Comparison of ENCODE assay signal across 8 mouse cellular contexts in genomic region chr5:43781423-43781976, GRCm38 (mm10). TPM values are rescaled to one million over a fixed set of nuclear protein-coding genes. Genes with fewer than 3 reads are reported as not detected.
DNase-seq lines count a peak whose midpoint lies in the region; ATAC-seq and TF ChIP-seq lines count a peak whose summit lies in the region.

No protein-coding gene starts in this region.

- peak overlapping the region; percentile 94 for H3K27ac ChIP-seq in kidney, embryonic 15.5 days
- peak overlapping the region; percentile 42 for H3K27ac ChIP-seq in ES-Bruce4 (ENCODE audit: insufficient read depth, low read length)
- H3K27ac ChIP-seq in heart, embryonic 12.5 days (ENCODE audit: poor library complexity, severe bottlenecking), result peak overlapping the region; percentile 92
- H3K27ac ChIP-seq in limb, embryonic 13.5 days, result peak overlapping the region; percentile 93
- H3K27ac ChIP-seq in midbrain, embryonic 16.5 days (ENCODE audit: low read length), result peak overlapping the region; percentile 99

- no peaks in the 10 kb centered on the region for H3K27me3 ChIP-seq in kidney, embryonic 15.5 days
- H3K27me3 ChIP-seq in ES-Bruce4 (ENCODE audit: control insufficient read depth, insufficient read depth, low read length, poor library complexity, severe bottlenecking), result no peaks in the 10 kb centered on the region
- no peaks in the 10 kb centered on the region for H3K27me3 ChIP-seq in heart, embryonic 12.5 days (replicated peaks)
- H3K27me3 ChIP-seq in limb, embryonic 13.5 days, result no peaks in the 10 kb centered on the region
- H3K27me3 ChIP-seq in midbrain, embryonic 16.5 days (ENCODE audit: control insufficient read depth, insufficient read depth, low read depth, low read length), result no peaks in the 10 kb centered on the region

- TF ChIP-seq POLR2A in ES-Bruce4 (IDR thresholded peaks at IDR 0.05; ENCODE audit: insufficient read depth, low read length), result no peak

- no peaks in the 10 kb centered on the region for H3K9me3 ChIP-seq in kidney, embryonic 15.5 days (replicated peaks)
- no peaks in the 10 kb centered on the region for H3K9me3 ChIP-seq in ES-Bruce4 (replicated peaks; ENCODE audit: control insufficient read depth, insufficient read depth, low read length, poor library complexity, severe bottlenecking)
- no peaks in the 10 kb centered on the region for H3K9me3 ChIP-seq in heart, embryonic 12.5 days (replicated peaks)
- no peaks in the 10 kb centered on the region for H3K9me3 ChIP-seq in limb, embryonic 13.5 days
- H3K9me3 ChIP-seq in midbrain, embryonic 16.5 days (replicated peaks; ENCODE audit: control insufficient read depth, low read length, poor library complexity, severe bottlenecking), result no peaks in the 10 kb centered on the region

- no peak for TF ChIP-seq EP300 in ES-Bruce4 (IDR thresholded peaks at IDR 0.05; ENCODE audit: insufficient read depth, low read depth, low read length)

- H3K9ac ChIP-seq in kidney, embryonic 15.5 days, result peak overlapping the region; percentile 95
- H3K9ac ChIP-seq in ES-Bruce4 (ENCODE audit: low read depth, poor library complexity, severe bottlenecking), result peak overlapping the region; percentile 86
- H3K9ac ChIP-seq in heart, embryonic 12.5 days, result peak overlapping the region; percentile 97
- peak overlapping the region; percentile 96 for H3K9ac ChIP-seq in limb, embryonic 13.5 days
- peak overlapping the region; percentile 95 for H3K9ac ChIP-seq in midbrain, embryonic 16.5 days (ENCODE audit: low read depth, low read length)

- H3K36me3 ChIP-seq in kidney, embryonic 15.5 days, result peaks cover 4% of the 10 kb centered on the region; the same call in 1 of the 2 replicates
- H3K36me3 ChIP-seq in ES-Bruce4 (ENCODE audit: control insufficient read depth, insufficient read depth, low read length, poor library complexity, severe bottlenecking), result no peaks in the 10 kb centered on the region
- 0 out of 2 replicates have a peak, but pooled peaks cover 3% of the 10 kb centered on the region for H3K36me3 ChIP-seq in heart, embryonic 12.5 days
- H3K36me3 ChIP-seq in limb, embryonic 13.5 days, result no peaks in the 10 kb centered on the region
- no peaks in the 10 kb centered on the region for H3K36me3 ChIP-seq in midbrain, embryonic 16.5 days (ENCODE audit: control insufficient read depth, insufficient read depth, low read length)

- H3K4me1 ChIP-seq in kidney, embryonic 15.5 days, result peaks cover 16% of the 10 kb centered on the region
- no peaks in the 10 kb centered on the region for H3K4me1 ChIP-seq in ES-Bruce4 (ENCODE audit: control insufficient read depth, insufficient read depth, low read length)
- H3K4me1 ChIP-seq in heart, embryonic 12.5 days (replicated peaks), result peaks cover 19% of the 10 kb centered on the region
- H3K4me1 ChIP-seq in limb, embryonic 13.5 days, result peaks cover 12% of the 10 kb centered on the region
- H3K4me1 ChIP-seq in midbrain, embryonic 16.5 days (ENCODE audit: control insufficient read depth, insufficient read depth, low read length), result peaks cover 30% of the 10 kb centered on the region

- no peak for DNase-seq in kidney, adult 11 months
- no peak for DNase-seq in retina, embryonic 14.5 days (ENCODE audit: low spot score)

- TF ChIP-seq CTCF in ES-Bruce4 (IDR thresholded peaks at IDR 0.05; ENCODE audit: low read depth, low read length), result no peak

- peak; percentile 82 for ATAC-seq in kidney, embryonic 15.5 days (replicated peaks; ENCODE audit: low FRiP score)
- ATAC-seq in common myeloid progenitor, adult 5-6 weeks (replicated peaks; ENCODE audit: low read depth, poor library complexity, severe bottlenecking), result peak; percentile 24; the same call in 1 of the 2 replicates
- ATAC-seq in heart, embryonic 12.5 days (ENCODE audit: insufficient number of reproducible peaks, low FRiP score), result peak; percentile 80
- ATAC-seq in limb, embryonic 13.5 days (ENCODE audit: low FRiP score, low read depth), result peak; percentile 75
- peak; percentile 78 for ATAC-seq in midbrain, embryonic 16.5 days

- peak overlapping the region; percentile 87 for H3K4me3 ChIP-seq in kidney, embryonic 15.5 days (replicated peaks)
- peak overlapping the region; percentile 95 for H3K4me3 ChIP-seq in ES-Bruce4 (ENCODE audit: low read depth, low read length)
- peak overlapping the region; percentile 85 for H3K4me3 ChIP-seq in heart, embryonic 12.5 days
- H3K4me3 ChIP-seq in limb, embryonic 13.5 days, result peak overlapping the region; percentile 84
- peak overlapping the region; percentile 92 for H3K4me3 ChIP-seq in midbrain, embryonic 16.5 days (ENCODE audit: low read depth, low read length)

- under 1% methylated on average over 43 of the region's 61 CpGs for WGBS in kidney, embryonic 15.5 days
- under 1% methylated on average over 41 of the region's 61 CpGs for WGBS in heart, embryonic 12.5 days
- WGBS in limb, embryonic 13.5 days, result under 1% methylated on average over 43 of the region's 61 CpGs
- under 1% methylated on average over 46 of the region's 61 CpGs for WGBS in midbrain, embryonic 16.5 days

- H3K4me2 ChIP-seq in kidney, embryonic 15.5 days, result peak overlapping the region; percentile 88
- H3K4me2 ChIP-seq in heart, embryonic 12.5 days, result peak overlapping the region; percentile 74
- H3K4me2 ChIP-seq in limb, embryonic 13.5 days (replicated peaks), result peak overlapping the region; percentile 67
- peak overlapping the region; percentile 74 for H3K4me2 ChIP-seq in midbrain, embryonic 16.5 days (ENCODE audit: low read length)

RNA-seq across cellular contexts. Expression of gene Bst1, which starts 37.2 kb away (rescaled TPM):
- 0.55 TPM in 1 of 2 replicates, not detected in the other for polyA plus RNA-seq in kidney, embryonic 15.5 days (2015; fragmentation: Nextera tagmentation; extraction: Ambion mirVana)
- polyA plus RNA-seq in ES-Bruce4 (2011; ENCODE audit: insufficient read depth, insufficient read length, low read depth, missing spikeins), result 2.2 and 6.2 TPM in 2 replicates
- total RNA-seq in common myeloid progenitor, adult 5-6 weeks (2017), result not detected in 2 replicates
- polyA plus RNA-seq in heart, embryonic 12.5 days (2016; fragmentation: Nextera tagmentation; extraction: Ambion mirVana), result 0.06 and 0.09 TPM in 2 replicates
- polyA plus RNA-seq in limb, embryonic 13.5 days (2015; fragmentation: Nextera tagmentation; extraction: Ambion mirVana), result 0.05 and 0.14 TPM in 2 replicates
- 0.06 TPM in 1 of 2 replicates, not detected in the other for polyA plus RNA-seq in midbrain, embryonic 16.5 days (2015; fragmentation: Nextera tagmentation; extraction: Ambion mirVana)

RNA-seq across cellular contexts. Expression of gene Fbxl5, which starts 39.9 kb away (rescaled TPM):
- polyA plus RNA-seq in kidney, embryonic 15.5 days (2015; fragmentation: Nextera tagmentation; extraction: Ambion mirVana), result 54.8 and 56.7 TPM in 2 replicates
- 89.0 and 98.2 TPM in 2 replicates for polyA plus RNA-seq in ES-Bruce4 (2011; ENCODE audit: insufficient read depth, insufficient read length, low read depth, missing spikeins)
- total RNA-seq in common myeloid progenitor, adult 5-6 weeks (2017), result 50.0 and 55.5 TPM in 2 replicates
- polyA plus RNA-seq in heart, embryonic 12.5 days (2016; fragmentation: Nextera tagmentation; extraction: Ambion mirVana), result 48.2 and 50.0 TPM in 2 replicates
- 56.7 and 58.6 TPM in 2 replicates for polyA plus RNA-seq in limb, embryonic 13.5 days (2015; fragmentation: Nextera tagmentation; extraction: Ambion mirVana)
- 84.5 and 85.1 TPM in 2 replicates for polyA plus RNA-seq in midbrain, embryonic 16.5 days (2015; fragmentation: Nextera tagmentation; extraction: Ambion mirVana)

Comparison
In these comparisons a context has a peak if more than half of its experiments do, and no peak if none do; other contexts are left out.
1. ATAC-seq: peak in every context shown above with its lines; median percentile 82 in kidney, embryonic 15.5 days; 80 in heart, embryonic 12.5 days; 78 in midbrain, embryonic 16.5 days; 75 in limb, embryonic 13.5 days; 24 in common myeloid progenitor, adult 5-6 weeks.
2. H3K27ac ChIP-seq: peak in every context shown above with its lines; median percentile 99 in midbrain, embryonic 16.5 days; 94 in kidney, embryonic 15.5 days; 93 in limb, embryonic 13.5 days; 92 in heart, embryonic 12.5 days; 42 in ES-Bruce4.